17 mouse cellular contexts compared by ENCODE assay signal in the genomic region with DNA sequence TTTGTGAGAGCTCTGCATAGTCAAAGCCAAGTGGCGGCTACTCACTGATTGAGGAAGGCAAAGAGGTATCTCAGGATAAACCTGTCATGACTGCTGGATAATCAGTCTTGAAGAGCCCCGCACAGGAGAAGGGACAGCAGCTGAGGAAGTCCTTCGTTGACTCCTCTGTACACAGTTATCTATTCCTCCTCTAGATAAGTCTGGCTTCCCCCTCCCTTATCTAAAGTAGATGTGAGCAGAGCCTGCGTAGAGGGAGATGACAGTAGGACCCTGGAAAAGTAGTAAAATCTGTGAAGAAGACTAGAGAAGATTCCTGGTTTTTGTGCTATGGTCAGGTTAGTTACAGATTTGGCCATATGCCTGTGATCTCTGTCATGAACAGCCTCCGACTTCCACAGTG.
"Had no signal": no experiment of that assay in that cellular context is flagged by ENCODE, and none has a peak within 500 bp of the region (broad histone marks: within the 10 kb centered on the region; RNA-seq: fewer than 3 reads in every experiment).

No protein-coding gene starts in this region.

- H3K27ac ChIP-seq: neural tube, embryonic 12.5 days; neural tube, embryonic 13.5 days; neural tube, embryonic 15.5 days; stomach, embryonic 15.5 days; stomach, postnatal 0 days had no signal

- H3K4me1 ChIP-seq: neural tube, embryonic 12.5 days; stomach, embryonic 15.5 days had no signal

- H3K9me3 ChIP-seq: neural tube, embryonic 12.5 days; neural tube, embryonic 13.5 days; neural tube, embryonic 15.5 days; stomach, embryonic 15.5 days had no signal

- DNase-seq: retina, postnatal 1 day; right cerebral cortex, adult 18-20 months; right cerebral cortex, postnatal 14 days; right cerebral cortex, postnatal 25 days; right cerebral cortex, postnatal 4 days; spleen, adult 18-20 months; thymus, adult 18-20 months; thymus, adult 2 months; thymus, postnatal 14 days; thymus, postnatal 25 days; thymus, postnatal 36 days; thymus, postnatal 4 days had no signal

- H3K27me3 ChIP-seq: neural tube, embryonic 12.5 days; neural tube, embryonic 13.5 days; neural tube, embryonic 15.5 days; stomach, embryonic 15.5 days had no signal

- H3K9ac ChIP-seq: neural tube, embryonic 12.5 days; neural tube, embryonic 13.5 days; neural tube, embryonic 15.5 days; stomach, embryonic 15.5 days had no signal

- H3K4me3 ChIP-seq: neural tube, embryonic 12.5 days; neural tube, embryonic 13.5 days; neural tube, embryonic 15.5 days; stomach, embryonic 15.5 days had no signal
